Mouse (Mus musculus) left cerebral cortex, adult 8-10 months (tissue): ENCODE measurements around the gene Arhgef17. TPM values are rescaled to one million over a fixed set of nuclear protein-coding genes. Genes with fewer than 3 reads are reported as not detected.

ENCODE experiments used
- DNase-seq, 2 experiments: peaks; one replicate each; pipeline ENCODE4 v3.0.0; 2022; ENCODE audit warnings: low spot score in 2 of 2
- total RNA-seq, 4 experiments: library from RNA; stranded (reverse); gene quantifications; 2 replicates each; pipeline ENCODE4 v1.2.4; 2022

The Arhgef17 gene
- total RNA-seq, result 100 to 1,000 TPM; 138 to 145 (median 141) TPM

DNA sequence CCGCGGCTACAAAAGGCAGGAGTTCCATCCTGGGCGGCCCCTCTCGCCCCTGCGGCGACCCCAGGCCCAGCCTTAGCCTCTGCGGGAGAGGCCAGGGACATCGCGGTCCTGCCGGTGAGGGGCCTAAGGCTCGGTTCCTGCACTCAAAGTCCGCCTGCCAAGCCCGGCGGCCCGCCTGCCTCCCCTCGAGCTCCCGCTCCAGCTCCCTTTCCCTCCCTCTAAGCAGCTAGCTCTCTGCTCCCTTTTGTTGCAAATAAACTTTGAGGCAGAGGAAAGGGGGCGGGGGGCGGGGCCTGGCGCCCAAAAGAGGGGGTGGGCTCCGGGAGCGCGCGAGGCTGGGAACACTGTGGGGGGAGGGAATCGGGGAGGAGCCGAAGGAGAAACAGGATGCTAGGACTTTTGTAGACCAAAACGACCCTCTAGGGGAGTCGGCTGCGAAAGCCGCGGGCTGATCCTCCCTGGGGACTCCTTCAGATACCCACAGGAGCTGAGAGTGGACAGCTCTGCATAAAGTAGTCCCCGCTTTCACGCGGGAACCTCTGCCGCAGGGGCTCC lies at the start of gene Arhgef17:
TSS of gene Arhgef17 (minus strand) at position 182 of the 555 bp plus-strand sequence.
- DNase-seq, result no peak

DNA sequence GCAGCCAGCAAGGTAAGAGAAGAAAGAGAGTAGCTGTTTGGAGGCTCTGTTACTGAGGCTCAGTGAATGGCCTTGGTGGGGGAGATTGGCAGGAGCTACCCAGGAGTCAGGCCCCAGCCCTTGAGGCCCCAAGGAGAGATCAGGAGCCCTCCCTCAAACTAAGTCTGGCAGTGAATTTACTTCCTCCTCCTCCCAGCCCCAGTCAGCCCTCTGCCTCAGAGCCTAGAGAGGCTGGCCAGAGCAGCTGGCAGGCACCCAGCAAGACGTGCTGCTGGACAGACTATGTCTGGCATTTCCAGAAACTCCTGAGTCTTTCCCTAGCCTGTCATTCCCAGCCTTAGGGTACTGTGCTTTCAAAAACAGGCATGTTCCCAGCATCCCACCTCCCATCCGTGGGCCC lies 47.3 kb upstream of the Arhgef17 start:
- peak in 1 of 2 experiments; percentile 15 for DNase-seq

DNA sequence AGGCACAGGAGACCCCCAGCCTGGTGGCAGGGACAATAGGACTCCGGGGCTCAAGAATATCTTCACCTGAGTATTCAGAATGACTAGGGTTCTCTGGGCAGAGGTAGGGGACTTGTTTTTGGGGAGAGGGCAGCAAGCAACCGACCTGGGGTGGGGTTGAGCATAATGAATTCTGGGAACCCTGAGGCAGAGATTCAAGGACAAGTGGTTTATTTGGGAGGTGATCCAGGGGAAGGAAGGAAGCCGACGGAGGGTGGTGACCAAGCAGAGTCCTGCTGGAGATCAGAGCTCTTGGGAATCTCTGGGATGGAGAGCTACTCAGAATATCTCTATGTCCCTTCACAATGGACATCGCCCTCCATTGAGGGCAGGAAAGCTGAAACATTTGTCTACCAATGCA lies 46.3 kb upstream of the Arhgef17 start:
- DNase-seq, result no peak

DNA sequence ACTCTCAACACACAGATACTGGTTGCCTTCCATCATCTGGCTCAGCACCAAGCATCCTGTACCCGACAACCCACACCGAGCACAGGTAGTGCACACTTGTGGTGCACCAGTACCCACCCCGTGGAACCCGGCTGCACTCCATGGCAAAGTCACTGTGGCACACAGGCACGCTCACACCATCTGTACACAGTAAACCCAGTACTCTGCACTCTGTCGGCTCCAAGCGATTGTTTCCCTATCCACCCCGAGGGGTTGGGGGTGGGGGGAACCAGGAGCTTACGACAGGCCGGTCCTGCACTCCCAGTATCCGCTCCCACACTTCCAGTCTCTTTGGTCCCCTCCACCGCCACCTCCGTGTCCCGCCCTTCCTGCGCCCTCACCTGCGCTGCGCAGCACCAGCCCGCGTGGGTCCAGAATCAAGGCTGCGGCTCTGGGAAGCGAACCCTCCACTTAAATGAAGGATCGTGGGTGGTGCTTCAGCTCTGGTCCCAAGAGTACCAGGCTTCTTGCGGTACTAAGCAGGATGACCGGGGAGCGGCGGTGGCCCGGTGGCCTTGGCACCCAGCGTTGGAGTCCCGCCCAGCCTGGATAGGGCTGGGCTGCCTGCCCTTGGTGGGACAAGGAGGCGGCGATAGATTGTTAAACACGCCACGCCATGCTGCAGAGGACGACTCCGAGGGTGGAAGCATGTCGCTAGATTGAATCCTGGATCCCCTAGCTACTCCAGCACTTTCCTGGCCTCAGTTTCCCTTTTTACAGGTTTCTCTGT lies 42.4 kb upstream of the Arhgef17 start, which contains the start of gene P2ry6:
TSS of gene P2ry6 (minus strand) at position 515 of the 769 bp plus-strand sequence.
- DNase-seq, result no peak

DNA sequence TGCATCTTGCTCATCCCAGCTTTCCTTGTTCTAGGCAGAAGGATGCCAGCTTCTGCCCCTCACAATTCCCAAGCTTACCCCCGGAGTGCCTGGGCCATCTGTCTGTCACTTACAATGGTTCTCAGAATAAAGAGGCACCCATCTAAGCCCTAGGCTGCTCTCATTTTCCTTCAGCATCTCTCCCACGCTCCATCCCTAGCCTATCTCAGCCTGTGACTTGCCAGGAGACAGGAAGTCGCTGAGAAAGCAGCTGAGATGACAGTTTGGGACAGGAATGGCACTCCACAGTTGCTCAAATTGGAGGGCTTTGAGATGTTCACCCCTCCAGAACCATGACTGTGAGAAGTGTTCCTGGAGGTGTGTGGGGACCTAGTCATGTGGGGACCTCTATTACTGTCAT lies 41.0 kb upstream of the Arhgef17 start:
- DNase-seq, result no peak

DNA sequence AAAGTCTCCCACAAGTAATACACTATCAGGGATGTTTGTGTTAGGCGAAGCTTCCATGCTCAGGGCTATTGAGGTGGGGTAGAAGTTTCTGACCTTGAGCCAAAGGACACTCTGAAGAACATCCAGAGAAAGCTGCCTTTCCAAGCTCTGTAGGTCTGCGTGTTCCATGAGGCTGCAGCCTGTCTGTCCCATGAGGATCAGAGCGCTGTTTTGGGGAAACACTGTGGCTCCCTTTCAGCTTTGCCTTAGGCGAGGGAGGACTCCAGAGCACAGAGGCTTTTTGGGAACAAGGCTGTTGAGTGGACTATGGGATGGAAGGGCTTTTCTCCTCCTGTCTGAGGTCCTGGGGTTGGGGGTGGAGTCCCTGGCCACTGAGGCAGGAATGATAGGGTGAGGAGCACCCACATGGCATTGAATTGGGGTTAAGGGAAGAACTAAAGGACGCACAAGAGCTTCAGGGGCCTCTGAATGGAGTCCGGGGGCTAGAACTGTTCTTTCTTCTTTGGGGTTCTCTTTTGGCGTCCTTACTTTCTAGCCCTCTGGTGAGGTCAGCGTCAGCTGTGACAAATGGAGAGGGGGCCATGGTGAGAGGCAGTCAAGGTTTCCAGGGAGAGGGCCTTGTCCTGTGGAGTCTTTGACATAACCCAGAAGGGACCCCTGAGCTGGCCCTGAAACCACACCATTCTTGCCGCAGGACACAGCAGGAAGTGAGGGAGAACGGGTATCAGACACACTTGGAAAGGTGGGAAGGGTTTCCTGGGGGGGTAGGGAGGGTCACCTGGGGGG lies 37.2 kb upstream of the Arhgef17 start:
- no peak for DNase-seq

DNA sequence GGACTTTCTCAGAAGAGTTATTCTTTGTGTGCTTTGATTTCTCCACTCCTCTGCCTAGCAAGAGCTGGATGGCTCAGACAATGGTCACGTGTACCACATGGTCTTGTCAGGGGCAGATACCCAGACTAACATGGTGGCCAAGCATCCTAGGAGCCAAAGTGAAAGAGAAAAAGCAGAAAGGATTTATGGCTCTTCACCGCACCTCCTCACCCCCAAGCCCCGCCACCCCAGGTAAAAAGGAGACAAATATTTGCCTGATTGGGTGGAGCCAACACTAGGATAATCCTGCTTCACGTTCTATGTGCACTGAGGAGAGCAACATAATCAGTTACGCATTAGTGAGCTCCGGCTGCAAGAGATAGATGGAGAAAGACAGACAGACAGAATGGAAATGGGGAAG lies 36.5 kb upstream of the Arhgef17 start:
- no peak for DNase-seq

DNA sequence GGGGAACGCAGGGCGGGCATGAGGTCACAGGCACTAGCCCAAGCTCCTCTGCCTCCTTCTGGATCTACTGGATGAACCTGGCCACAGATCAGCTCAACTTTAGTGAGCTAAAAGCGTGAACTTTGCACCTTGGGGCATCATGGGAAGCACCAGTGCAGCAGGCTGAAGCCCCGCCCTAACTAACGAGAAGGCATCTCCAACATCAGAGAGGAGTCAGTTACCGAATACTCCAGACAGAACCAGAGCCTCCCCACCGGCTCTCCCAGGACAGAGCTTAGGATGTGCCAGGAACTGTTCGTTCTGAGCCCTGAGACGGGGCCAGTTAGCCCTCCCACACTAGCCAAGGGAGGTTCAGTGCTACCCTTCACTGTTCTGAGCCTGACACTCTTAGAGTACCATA lies 35.9 kb upstream of the Arhgef17 start:
- no peak for DNase-seq

DNA sequence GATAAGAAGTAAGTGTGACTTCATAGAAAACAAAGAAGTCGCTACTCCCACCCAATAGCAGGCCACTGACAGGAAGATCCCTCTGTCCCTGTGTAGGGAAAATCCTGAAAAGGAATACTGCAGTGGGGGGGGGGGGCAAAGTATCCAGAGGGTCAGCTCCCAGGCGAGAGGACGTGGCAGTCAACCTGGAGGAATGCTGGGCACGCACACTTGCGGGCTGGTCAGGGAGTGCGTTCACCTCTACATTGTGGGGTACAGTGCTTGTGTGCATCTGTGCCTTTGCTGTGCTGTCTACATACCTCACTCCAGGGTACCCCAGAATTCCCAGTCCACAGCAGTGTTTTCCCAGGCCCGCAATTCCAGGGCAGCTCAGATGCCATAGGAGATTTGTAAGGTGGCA lies 34.1 kb upstream of the Arhgef17 start:
- DNase-seq, result no peak

DNA sequence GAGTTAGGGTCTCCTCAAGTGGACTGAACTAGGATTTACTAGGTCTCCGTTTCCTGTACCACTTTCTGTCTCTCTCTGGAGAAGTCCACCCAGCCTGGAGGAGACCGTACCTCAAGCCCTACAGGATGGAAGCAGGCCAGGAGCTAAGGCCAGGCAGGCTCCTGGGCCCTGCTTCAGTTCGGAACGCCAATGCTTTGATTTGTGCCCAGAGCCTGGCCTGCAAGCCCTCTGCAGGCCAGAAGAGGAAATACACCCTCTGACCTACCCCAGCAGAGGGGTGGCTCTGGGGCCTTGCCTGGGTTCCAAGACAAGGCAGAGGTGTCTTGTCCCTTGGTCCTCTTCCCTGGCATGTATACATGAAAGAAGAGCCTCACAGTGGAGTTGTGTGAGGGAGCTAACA lies 33.2 kb upstream of the Arhgef17 start:
- DNase-seq, result no peak

DNA sequence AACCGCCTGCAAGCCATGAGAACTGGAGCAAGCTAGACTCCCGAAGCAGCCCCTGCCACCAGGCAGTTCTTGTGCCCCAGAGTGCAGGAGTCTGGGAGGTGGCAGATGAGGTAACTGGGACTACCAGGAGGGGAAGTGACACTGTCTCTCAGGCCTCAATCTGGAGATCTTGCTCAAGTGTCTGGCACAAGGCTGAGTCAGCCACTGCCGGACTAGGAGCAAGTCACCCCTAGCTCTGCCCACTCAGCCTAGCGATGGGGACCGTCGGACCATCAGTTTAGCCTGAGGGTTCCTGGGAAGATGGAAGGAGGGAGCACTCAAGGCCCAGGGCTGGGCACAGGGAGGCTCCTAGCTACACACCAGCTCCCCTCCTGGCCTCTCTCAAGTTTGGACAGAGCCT lies 32.3 kb upstream of the Arhgef17 start:
- no peak for DNase-seq

DNA sequence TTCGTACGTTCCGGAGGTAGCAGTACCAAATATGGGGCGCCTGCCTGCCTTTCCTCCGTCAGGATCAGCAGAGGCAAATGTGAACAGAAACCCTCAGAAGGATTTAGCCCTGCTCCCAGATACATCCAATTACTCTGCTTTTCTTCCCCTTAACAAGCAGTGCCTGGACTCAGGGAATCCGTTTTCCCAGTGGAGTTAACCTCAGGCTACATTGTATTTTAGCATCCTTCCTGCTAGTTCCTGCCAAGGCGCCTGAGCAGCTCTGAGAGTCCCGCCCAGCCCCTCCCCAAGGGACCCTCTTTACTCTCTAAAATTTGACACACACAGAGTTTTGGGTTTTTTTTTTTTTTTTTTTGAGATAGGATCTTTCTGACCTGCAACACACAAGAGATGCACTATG lies 31.5 kb upstream of the Arhgef17 start:
- no peak for DNase-seq

DNA sequence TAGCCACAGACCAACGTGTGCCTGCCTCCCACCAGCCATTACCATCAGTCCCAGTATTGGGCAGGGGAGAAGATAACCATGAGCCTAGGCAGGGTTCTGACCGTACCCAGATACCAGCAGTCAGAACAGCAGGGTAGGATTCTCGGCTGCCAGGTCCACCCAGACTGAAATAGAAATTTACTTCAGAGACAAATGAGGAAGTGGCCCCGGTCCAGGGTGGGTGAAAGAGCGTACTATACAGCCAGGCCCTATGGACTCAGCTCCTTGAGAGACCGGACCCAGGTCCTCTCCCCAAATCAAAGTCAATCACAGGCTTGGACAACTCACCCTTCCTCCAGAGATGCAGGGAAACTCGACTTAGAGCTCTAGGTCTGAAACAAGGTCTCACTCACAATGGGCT lies 29.2 kb upstream of the Arhgef17 start:
- DNase-seq, result no peak

DNA sequence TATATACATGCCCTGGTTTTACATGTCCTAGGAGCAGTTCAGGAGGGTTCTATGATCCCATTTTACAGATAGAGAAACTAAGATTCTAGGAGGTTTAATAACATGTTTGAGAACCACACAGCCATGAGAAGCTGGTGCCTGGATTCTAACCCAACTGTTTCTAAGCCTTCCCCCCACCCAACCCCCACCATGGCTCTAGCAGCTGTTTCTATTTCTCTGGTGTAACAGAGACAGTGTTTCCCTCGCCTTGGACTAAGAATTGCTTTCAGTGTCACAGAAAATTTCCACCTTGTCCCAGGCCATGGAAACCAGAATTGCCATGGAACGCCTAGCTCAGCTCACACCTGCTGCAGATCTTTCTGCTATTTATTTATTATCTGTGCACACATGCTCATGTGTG lies 28.6 kb upstream of the Arhgef17 start:
- no peak for DNase-seq

DNA sequence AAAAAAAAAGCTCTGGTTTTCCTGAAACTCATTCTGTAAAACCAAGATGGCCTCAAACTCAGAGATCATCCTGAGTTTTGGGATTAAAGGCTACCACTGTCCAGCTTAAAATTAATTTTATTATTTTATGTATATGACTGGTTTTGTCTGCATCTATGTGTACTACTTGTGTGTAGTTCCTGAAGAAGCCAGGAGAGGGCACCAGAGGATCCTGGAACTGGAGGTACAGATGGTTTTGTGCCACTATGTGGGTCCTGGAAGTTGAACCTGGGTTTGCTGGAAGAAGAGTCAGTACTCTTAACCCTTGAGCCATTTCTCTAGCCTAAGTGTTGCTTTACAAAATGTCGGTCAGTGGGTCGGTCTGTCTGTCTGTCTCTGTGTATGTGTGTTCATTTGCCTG lies 26.5 kb upstream of the Arhgef17 start:
- no peak for DNase-seq

DNA sequence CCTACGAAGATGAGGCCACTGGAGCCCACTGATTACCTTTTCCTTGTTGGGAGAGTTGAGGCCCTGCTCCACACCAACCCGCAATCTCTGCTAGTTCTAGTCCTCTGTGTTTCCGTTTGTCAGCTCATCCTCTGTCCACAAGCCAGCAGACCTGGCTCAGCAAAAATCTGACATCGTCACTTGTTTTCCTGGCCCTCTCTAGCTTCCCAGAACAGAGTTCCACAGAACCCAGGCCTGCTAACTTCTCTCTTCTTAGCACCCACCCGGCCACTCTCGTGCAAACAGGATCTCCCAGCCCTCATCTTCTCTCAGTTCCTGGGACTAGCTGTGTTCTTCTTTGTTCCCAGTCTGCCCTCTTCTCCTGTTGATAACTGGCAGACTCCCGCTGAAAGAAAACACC lies 20.8 kb upstream of the Arhgef17 start:
- no peak for DNase-seq

DNA sequence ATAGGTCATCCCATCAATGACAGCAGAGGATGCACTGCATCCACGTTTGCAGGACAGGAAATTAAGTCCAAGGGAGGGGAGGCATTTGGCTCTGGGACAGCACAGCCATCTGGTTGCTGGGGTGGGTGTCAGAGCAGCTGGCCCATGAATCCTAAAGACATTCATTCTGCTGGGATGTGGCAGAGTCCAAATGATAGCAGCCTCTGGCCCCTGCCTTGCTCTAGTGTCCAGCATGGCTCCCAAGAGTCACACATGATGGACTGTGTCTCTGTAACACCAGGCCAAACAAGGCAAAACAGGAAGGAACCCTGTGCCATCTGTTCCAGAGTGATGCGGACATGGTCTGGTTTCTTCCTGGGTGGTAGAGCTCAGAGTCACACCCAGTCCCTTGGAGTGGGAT lies 20.0 kb upstream of the Arhgef17 start:
- DNase-seq, result no peak

DNA sequence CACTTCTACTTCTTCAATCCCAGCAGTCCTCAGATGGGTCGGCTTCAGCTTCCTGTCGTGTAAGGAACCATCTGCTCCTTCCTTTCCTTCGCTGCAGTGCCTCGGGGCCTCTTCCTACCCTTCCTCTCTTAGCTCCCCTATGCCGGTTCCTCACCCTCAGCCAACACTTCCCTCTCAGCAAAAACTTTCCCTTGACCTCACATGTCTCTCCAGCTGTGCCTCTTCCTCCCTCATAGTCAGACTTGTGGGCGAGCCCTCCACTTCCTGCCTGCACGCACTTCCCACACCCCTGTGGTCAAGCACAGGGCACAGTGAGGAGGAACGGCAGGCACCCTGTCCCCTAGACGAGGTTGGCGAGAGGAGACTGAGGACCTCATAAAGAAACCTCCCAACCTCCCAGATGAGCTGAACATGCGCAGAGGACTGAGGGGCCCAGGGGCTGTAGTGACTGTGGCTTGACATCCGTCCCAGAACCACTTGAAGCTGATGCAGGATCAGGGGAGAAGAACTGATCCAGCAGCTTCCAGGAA lies 18.6 kb upstream of the Arhgef17 start:
- DNase-seq, result no peak

DNA sequence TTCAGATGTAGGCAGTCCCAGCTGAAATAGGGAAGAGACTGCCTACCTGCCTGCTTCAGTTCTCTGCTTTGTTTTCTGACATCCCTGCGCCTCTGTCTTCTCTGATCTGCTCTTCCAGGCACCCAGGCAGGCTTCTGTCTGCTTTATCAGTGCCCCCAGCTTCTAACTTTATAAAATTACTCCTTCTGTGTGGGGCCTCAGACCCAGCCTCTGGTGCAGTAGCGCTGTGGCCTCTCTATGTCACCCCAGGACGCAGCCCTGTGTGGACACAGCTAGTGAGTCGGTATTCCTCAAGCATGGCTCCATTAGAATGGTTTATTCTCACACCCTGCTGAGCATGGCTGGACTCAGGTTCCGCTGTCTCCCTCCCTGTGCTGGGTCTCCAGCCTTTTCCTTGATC lies 18.1 kb upstream of the Arhgef17 start:
- DNase-seq, result no peak

DNA sequence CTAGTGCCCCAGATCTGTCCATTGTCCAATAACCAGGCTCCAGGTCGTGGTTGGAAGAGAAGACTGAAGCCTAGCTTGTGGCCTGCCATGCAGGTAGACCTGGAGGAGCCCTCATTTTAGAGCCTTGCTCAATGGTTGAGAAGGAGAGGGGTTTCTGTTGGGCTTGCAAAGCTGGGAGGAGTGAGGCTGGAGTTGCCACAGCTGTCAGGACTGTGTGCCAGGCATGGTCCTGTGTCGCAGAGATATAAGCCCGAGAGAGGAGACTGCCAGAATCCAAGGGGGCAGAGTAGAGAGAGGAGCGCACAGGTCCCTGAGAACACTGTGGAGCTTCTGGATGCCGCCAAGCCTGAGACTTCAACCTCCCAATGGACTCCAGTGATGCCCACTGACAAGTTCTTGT lies 12.8 kb upstream of the Arhgef17 start:
- DNase-seq, result no peak

DNA sequence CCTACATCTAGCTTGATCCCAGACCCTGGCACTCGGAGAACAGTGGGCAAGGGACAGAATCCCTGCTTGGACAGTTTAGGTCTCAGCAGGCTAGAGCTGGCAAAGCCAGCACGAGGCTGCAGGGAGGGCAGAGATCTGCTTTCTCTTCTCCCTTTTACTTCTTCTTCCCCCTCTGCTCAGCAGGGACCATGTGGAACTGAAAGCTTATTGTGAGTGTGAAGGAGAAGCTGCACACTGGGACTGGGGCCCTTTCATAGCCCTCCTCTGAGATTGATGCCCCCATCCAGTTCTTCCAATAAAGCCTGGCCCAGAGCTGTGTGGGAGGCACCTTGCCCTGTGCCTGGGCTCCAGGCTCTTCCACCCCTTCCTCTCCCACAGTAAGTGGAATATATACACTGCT lies 12.4 kb upstream of the Arhgef17 start:
- no peak for DNase-seq
